Mouse (Mus musculus): ENCODE results near the gene Rac2. TPM values are rescaled to one million over a fixed set of nuclear protein-coding genes. Genes with fewer than 3 reads are reported as not detected.

The Rac2 gene
- total RNA-seq (2023) = 1,248 and 1,692 TPM in 2 replicates

GRCm38 (mm10) chr15:78572658-78573397 lies at the start of gene Rac2:
TSS of gene Rac2 (minus strand) at chr15:78572783.

GRCm38 (mm10) chr15:78596914-78597313 lies 24.3 kb upstream of the Rac2 start, which contains the start of gene Cyth4:
TSS of gene Cyth4 (plus strand) at chr15:78597047.

GRCm38 (mm10) chr15:78544561-78545001 lies 28.0 kb downstream of the Rac2 start, which contains the start of gene Sstr3:
TSS of gene Sstr3 (minus strand) at chr15:78544685.

GRCm38 (mm10) chr15:78530671-78531450 lies 41.7 kb downstream of the Rac2 start, which contains the start of gene C1qtnf6:
TSS of gene C1qtnf6 (minus strand) at chr15:78531416.

Other genes with a start within 250 kb of the Rac2 start
- 233 and 237 TPM in 2 replicates for gene Csf2rb, start 247.0 kb downstream of the Rac2 start, total RNA-seq (2023)
- gene Tex33, start 176.9 kb downstream of the Rac2 start, total RNA-seq (2023) = not detected in 2 replicates
- 19.2 and 23.1 TPM in 2 replicates for gene Tst, start 166.9 kb downstream of the Rac2 start, total RNA-seq (2023)
- gene Mpst, start 166.4 kb downstream of the Rac2 start, total RNA-seq (2023) = 29.4 and 30.6 TPM in 2 replicates
- gene Kctd17, start 144.2 kb downstream of the Rac2 start, total RNA-seq (2023) = 5.1 and 7.8 TPM in 2 replicates
- gene Tmprss6, start 104.1 kb downstream of the Rac2 start, total RNA-seq (2023) = not detected in 2 replicates
- 0.66 TPM in 1 of 2 replicates, not detected in the other for gene Il2rb, start 77.5 kb downstream of the Rac2 start, total RNA-seq (2023)
- gene C1qtnf6, start 41.4 kb downstream of the Rac2 start, total RNA-seq (2023) = 0.16 and 1.0 TPM in 2 replicates
- gene Sstr3, start 28.1 kb downstream of the Rac2 start, total RNA-seq (2023) = not detected in 2 replicates
- gene Cyth4, start 24.3 kb upstream of the Rac2 start, total RNA-seq (2023) = 179 and 199 TPM in 2 replicates
- 0.18 and 0.54 TPM in 2 replicates for gene Elfn2, start 146.0 kb upstream of the Rac2 start, total RNA-seq (2023)
- gene Mfng, start 200.7 kb upstream of the Rac2 start, total RNA-seq (2023) = 9.8 and 11.6 TPM in 2 replicates
- 38.0 and 51.1 TPM in 2 replicates for gene Card10, start 230.3 kb upstream of the Rac2 start, total RNA-seq (2023)

Measured in neutrophil, adult 65 days (primary cell).